Mouse (Mus musculus) yolk sac, embryonic 10.5 days (tissue): ENCODE measurements at regions not wholly inside any gene's neighbourhood (a gene's known extent, or its start where the extent isn't known, plus 50 kb on each side); places are given as distances from the start of the nearest gene placed in this dataset.
A peak's percentile ranks its signal among the peaks of the same experiment; 100 is the strongest.

Experiments used
- DNase-seq: peaks from one replicate; pipeline ENCODE4 v3.0.0-alpha.2; 2017; ENCODE audit warnings: low spot score

DNA sequence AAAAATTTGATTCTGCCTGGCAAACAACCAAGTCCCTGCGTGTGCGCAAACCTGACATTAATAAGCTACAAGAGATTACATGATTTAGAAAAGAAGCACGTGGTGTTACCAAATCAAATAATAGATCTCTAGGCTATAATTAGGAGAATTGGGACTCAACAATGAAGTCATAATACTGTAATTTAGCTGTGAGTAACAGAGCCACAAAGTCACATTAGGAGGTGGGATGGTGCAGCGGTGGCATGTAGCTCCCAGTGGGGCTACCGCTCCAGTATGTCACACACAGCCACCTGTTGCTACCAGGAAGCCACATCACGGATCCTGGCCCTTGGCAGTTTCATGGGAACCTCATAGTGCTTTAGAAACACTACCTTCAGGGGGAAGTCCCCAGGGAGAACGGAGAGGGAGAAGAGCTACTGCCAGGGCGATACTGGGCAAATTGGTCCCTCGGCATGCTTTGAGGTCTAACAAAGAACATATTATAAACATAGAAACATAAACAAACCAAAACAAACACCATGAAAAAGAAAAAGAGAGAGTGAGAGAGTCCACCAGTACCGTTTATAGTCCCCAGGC lies 551.2 kb downstream of the Insc start:
- DNase-seq, result no peak

GRCm38 (mm10) chr7:115300241-115300640 lies 556.7 kb downstream of the Insc start:
- no peak for DNase-seq

GRCm38 (mm10) chr7:115308377-115308776 lies 564.9 kb downstream of the Insc start:
- DNase-seq, result no peak

DNA sequence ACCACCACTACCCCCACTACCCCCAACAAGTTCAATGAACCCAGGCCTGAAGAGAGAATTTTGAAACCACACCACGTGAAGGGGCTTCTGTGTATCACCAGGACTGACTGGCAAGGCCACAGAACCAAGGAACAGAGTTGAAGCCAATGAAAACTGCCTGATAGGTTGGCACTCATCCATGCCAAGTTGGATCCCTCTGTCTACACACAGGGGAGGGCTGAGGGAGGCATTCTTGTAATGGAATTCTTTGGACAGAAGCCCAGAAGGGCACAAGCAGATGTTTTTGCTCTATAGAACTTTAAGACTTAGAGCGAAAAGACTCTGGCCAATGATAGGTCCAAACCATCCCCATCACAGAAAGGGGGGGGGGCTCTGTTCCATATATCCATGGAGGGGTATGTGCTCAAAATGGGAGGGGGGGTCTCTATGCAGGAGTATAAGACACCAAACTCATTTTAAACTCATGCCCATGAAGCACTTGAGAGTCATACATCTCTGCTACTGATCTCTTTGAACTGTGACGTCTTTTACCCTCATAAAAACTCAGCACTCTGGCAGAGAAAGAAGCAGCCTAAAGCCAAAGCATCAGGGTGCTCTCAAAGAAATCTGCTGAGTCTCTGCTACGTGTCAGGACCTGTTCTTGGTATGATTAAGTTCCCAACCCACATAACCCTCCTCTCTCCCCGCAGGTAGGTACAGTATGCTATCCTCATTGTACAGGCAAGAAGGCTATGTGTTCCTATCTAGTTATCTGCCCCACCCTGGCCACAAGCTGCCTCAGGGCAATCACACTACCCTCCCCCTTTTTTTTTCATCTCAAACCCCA lies 567.1 kb downstream of the Insc start:
- no peak for DNase-seq

GRCm38 (mm10) chr7:115319504-115319903 lies 576.0 kb downstream of the Insc start:
- no peak for DNase-seq

DNA sequence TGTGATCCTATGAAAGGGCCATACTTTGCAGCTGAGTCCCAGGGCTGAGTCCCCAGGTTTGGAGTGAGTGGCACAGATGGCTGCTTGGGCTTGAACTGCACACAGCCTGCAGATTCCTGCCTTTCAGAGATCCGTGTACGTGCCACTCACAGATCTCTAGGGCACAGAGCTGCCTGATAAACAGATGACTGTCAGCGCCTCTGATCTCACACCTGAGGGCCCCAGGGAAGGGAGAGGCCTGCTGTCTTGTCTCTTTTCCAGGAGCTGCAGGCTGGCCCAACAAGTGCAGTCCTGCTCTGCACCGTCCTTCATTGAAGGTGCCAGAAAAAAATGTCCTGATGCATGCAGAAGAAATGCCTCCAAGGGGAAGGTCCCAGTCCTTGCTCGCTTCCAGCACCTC lies 579.5 kb downstream of the Insc start:
- DNase-seq, result no peak

- no peak for DNase-seq
These were observed 584.8 kb downstream of the Insc start for GRCm38 (mm10) chr7:115328300-115328699.

DNA sequence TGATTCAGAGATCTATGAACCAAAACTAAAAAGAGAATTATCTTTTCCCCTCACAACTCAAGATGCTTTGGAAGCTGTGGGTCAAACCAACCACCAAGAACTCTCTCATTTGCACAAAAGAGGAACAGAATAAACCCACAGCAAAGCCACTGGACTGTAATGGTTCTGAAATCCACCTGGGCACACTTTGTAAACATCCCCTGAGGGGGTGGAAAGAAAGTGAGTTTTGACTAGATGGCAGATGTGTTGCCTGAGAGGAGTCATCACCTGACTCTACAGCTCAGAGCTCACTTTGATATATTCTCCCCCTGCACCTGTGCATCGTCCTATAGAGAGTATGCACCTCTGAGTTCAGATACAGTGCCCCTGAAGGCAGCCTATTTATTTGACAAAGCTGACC lies 588.2 kb downstream of the Insc start:
- no peak for DNase-seq

- DNase-seq, result no peak
These were observed 589.6 kb downstream of the Insc start for GRCm38 (mm10) chr7:115333046-115333577.

GRCm38 (mm10) chr7:115335051-115335450 lies 591.6 kb downstream of the Insc start:
- no peak for DNase-seq

DNA sequence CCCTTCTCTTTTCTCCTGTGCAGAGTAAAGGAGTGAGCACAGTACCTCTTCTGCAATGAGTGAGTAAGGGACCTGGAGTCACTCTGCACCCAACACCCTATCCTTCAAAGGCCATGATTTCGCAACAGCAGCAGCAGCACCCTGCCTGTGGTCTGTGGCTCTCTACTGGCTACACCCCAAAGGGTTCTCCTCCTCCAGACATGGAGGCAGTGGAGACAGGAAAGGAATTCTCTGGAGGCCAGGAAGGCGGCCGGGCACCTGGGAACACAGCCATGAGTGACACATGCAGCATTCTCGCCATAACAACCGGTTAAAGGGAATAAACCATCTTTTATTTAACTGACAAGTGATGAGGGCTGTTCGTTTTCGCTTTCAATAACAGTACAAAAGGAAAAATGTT lies 596.7 kb downstream of the Insc start:
- no peak for DNase-seq

DNA sequence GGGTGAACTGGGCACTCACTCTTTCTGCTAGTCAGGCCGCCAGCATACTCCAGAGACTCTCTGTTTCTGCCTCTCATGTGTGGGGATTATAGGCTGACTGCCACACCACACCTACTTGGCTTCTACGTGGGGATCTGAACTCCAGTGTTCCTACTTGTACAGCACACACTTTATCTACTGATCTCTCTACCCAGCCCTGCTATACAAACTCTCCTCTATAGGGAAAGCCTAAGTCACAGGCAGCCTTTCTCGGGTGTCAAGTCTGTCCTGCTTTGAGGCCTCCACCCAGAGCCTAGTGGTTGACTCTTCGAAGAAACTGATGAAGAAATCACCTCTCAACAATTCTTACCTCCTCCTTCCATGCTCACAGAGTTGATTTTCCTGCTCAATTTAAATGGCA lies 597.5 kb downstream of the Insc start:
- no peak for DNase-seq

DNA sequence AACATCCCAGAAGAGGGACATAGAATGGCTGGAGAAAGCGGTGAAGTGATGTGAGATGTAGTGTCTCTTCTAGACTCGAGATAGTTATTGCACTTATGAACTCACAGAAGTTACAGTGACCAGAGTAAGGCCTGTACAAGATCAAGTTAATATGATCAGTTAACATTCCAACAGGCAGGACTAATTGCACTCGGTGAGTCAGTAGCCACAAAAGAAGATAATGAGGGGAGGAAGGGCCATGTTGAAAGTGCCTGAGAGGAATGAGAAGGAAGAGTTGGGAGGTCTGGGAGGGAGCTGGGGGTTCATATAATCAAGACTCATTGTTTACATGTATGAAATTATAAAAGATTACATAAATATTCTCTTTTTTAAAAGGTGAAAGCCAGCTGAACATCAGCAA lies 602.3 kb downstream of the Insc start:
- no peak for DNase-seq

- no peak for DNase-seq
These were observed 615.2 kb downstream of the Insc start for GRCm38 (mm10) chr7:115358711-115359110.

- DNase-seq, result no peak
These were observed 616.6 kb downstream of the Insc start for GRCm38 (mm10) chr7:115360142-115360541.

GRCm38 (mm10) chr7:115362117-115362516 lies 618.6 kb downstream of the Insc start:
- DNase-seq, result no peak

- peak; percentile 47 for DNase-seq
These were observed 623.4 kb downstream of the Insc start for GRCm38 (mm10) chr7:115366910-115367309.

- no peak for DNase-seq
These were observed 627.6 kb downstream of the Insc start for GRCm38 (mm10) chr7:115371143-115371542.

GRCm38 (mm10) chr7:115372921-115373320 lies 629.4 kb downstream of the Insc start:
- DNase-seq, result no peak

GRCm38 (mm10) chr7:115373781-115374533 lies 630.5 kb downstream of the Insc start:
- DNase-seq, result peak; percentile 21

GRCm38 (mm10) chr7:115376067-115376466 lies 632.6 kb downstream of the Insc start:
- DNase-seq, result no peak

GRCm38 (mm10) chr7:115378836-115379235 lies 635.3 kb downstream of the Insc start:
- no peak for DNase-seq

DNA sequence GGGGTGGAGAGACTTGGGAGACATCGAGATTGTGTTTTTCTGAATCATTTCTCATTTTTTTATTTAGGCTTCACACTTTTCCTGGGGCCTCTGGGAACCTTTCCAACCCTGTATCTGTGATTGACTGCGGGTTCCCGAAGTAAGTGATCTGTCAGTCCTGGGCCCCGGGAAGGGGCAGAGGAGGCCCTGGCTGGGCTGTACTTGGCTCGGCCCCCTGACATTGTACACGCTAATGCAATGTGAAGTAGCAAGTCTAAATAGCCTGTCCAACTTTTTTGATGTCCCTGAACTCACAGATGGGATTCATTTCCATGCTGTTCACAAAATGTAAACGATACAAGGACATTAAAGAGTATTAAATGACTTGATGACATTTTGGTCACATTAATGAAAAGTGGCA lies 636.1 kb downstream of the Insc start:
- DNase-seq, result no peak
